Mouse (Mus musculus) R1 (cell line): ENCODE results near the gene Cacnb3.
"Not testable (repeated sequence)": the region's sequence is repeated elsewhere in the genome, so short reads cannot be mapped to it uniquely, and the experiment has no call there.

Source experiments
- DNase-seq: peaks from one replicate; pipeline ENCODE4 v3.0.0-alpha.2; 2018; ENCODE audit warnings: low read depth, low spot score

Gene Cacnb3

DNA sequence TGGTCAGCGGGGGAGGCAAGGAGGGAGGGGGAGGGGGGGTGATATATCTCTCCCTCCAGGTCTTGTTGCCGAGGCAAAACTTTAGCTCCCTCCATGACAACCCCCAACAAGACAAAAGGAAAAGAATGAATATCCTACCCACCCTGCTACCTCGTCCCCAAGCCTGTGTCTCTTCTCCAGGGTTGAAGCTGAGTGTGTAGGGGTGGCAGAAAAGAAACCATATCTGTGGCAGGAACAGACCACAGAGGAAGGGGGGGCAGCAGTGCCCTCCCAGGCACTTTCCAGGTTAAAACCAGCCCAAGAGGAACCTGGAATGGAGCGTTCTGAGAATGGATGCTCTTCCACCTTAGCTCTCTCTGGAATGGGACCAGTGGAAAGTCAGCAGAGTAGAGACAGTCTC lies at the start of gene Cacnb3:
Gene Cacnb3, plus strand, starts transcription at position 301 of the 400 bp plus-strand sequence.
- DNase-seq = no peak

DNA sequence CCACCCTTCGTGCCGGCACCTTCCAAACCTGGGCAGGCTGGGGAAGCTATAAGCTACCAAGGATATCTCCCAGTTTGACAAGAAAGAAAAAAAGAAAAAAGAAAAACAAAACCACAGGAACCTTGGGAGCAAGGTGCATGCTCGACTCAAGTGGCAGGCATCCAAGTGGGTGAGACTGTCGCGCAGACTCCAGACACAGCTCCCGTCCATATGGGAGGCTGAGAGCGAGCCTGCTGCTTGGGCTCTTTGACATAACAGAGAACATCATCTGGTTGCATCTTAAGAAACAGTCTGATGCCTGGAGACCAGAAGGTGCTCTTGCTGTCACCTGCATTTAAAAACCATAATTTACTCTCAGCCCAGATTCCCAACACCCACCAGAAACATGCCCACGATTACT lies 48.2 kb upstream of the Cacnb3 start:
- no peak for DNase-seq

- no peak for DNase-seq
Measured at GRCm38 (mm10) chr15:98582996-98583395, 47.6 kb upstream of the Cacnb3 start.

DNA sequence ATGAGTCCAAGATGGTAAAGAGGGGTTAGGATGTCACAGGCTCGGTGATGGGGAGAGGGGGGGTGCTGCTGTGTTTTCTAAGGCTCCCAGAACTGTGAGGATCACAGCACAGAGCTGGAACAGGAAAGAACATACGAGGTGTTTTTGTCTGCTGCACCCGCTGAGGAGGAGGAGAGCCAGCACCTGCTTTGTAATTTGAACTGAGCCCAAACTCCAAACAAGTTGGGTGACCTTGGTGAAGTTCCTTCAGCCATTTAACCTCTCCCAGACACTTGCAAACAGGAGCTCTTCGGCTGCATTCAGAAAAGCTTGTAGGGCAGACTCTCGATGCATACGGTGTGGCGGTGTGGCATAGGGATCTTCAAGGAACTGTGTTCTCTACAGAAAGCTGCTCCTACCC lies 45.2 kb upstream of the Cacnb3 start:
- DNase-seq = peak; percentile 38

GRCm38 (mm10) chr15:98586141-98586540 lies 44.5 kb upstream of the Cacnb3 start:
- DNase-seq = not testable (repeated sequence)

- no peak for DNase-seq
Measured at GRCm38 (mm10) chr15:98587751-98588150, 42.9 kb upstream of the Cacnb3 start.

DNA sequence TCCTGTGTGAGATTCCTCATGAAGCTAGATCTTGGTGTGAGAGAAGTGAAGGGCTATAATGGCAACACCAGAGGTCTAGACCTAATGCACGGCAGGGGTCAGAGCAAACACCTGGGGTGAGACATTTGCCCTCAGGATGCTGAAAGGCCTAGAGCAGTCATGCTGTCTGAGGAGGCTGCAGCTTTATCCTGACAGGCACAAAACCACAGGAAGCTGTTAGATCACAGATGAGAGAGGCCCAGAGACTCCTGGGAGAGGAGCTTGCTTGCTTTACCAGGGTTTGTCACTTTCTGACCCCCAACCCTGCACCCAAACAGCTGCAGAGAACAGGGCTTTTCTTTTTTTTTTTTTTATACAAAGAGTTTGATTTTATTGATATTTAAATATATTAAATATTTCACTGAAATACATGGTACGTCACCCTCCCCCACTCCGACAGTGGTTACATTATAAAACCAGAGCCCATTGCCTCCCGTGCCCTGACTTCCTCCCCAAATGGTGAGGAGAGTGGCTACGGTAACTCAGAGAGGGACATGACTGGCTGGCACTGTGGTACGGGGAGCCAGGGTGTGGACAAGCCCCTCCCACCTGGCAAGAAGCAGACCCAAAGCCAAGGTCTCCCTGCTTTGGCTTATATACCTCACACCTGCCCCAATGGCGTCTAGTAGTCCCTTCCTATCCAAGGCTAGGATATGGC lies 40.9 kb upstream of the Cacnb3 start:
- DNase-seq = no peak

- no peak for DNase-seq
Measured at GRCm38 (mm10) chr15:98591396-98591795, 39.2 kb upstream of the Cacnb3 start.

DNA sequence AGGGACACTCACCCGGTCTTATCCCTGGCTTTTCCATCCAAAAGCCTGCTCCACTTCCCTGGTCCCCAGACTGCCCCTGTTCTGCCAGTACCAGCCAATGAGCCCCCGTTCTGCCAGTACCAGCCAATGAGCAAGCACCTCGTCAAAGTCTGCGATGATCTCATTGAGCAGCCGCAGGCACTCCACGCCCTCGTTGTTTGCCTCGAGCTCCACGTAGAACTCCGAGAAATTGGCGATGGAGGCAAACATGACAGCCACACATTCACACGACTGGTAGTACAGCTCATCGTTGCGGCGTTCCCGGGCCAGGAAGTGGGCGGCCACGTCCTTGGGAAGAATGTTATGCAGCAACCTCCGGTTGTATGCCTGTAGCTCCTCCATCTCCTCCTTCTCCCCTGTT lies 36.4 kb upstream of the Cacnb3 start:
- peak; percentile 81 for DNase-seq

DNA sequence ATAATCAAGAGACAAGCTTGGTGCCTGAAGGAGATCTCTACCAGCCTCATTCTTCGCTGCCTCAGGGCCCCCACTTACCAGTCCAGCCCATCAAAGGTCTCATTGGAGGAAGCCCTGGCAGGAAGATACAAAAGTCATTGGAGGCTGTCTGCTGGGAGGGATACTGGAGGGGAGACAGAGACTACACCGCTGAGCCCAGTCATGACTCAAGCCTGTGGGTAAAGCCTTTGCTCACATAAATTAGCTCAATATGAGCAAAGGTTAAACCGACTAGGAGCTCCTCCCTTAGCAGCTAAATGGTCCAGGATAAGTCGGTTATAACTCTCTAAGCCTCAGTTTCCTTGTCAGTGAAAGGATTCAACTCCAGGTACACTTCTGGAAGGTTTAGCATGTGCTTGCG lies 35.6 kb upstream of the Cacnb3 start:
- DNase-seq = no peak

DNA sequence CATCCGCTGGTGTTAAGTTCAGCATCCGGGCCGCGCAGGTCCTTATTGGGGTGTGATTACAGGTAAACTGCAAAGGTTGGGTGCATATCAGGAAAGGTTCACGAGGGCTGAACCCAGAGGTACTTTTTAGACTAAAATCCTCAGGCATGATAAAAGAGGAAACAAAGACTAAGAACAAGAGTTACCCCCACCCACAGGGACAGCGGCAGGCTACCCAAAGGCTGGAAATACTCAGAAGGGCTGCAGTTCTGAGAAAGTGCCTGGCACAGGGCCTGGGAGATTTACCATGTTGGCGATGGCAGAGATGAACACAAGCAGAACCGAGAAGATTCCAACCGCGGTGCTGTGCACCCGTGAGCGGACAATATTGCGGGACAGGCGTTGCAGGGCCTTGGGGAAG lies 34.0 kb upstream of the Cacnb3 start:
- DNase-seq = no peak

- peak; percentile 49 for DNase-seq
Measured at GRCm38 (mm10) chr15:98600036-98600709, 30.5 kb upstream of the Cacnb3 start.

DNA sequence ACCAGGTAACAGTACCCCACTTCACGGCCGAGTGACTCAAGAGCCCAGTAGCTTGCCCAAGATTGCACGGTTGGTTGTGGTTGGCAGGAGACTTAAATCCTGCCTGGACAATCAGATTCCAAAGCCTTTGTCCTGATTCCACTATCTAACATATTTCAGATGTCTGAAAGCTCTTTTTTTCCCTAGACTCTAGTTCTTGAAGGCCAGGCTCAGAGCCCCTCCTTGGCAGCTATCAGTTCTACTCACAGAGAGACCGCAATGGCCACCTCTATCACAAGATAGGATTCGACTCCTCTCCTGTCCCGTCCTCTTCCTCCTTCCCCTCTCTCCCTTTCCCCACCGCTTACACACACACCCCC lies 28.8 kb upstream of the Cacnb3 start:
- no peak for DNase-seq

DNA sequence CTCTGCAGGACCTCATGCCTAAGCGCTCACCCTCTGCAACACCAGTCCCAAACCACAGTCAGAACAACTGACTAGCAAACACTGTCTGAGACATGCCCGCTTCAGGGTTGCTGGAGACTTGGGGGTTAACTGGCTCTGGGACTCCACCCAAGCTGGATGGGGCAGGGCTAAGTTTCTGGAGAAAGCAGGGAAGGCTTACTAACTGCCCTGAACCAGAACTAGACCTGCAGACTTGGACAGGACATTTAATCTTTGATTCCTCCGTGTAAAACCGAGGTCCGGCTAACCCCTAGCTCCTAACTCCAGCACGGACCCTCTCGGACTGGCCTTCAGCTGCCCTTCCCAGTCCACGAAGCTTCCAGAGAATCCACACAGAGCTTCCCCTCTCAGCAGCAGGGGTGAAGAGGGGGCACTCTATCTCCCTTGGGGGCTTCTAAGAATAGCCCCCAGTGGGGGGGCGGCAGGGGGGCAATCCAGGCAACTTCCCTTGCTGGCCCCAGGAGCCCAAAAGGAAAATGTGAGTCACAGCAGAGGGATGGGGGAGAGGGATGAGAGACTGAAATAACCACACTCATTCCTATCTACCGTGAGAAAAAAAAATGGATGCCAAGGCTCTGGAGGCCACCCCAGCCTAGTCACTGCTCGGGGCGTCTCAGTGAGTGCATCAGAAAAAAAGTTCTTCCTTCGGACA lies 28.3 kb upstream of the Cacnb3 start:
- DNase-seq = no peak

DNA sequence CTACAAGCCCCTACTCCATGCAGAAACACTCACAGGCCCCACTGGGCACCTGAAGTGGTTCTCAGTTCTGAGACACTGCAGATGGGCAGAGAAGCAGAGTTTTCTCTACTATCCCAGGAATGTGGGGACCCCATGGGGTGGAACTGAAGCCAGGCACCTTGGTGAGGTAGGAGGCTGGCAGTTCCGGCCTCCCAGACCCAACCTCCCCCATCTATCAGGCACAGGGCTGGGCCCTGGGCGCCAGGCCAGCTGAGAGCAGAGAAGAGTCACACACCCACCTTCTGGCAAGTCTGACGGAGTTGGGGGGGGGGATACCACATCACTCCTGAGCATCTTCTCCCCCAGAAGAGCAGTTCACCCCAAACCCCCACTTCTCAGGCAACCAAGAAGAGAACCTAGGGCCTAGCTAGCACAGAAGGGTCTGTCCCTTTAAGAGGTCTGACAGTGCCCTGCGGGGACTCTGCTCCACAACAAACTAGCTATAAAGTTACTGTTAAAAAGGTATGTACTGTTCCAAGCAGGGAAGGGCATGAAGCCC lies 27.6 kb upstream of the Cacnb3 start:
- DNase-seq = no peak

GRCm38 (mm10) chr15:98604041-98604575 lies 26.5 kb upstream of the Cacnb3 start:
- no peak for DNase-seq

- DNase-seq = no peak
Measured at GRCm38 (mm10) chr15:98606051-98606536, 24.5 kb upstream of the Cacnb3 start.

- DNase-seq = no peak
Measured at GRCm38 (mm10) chr15:98606739-98607138, 23.9 kb upstream of the Cacnb3 start.

DNA sequence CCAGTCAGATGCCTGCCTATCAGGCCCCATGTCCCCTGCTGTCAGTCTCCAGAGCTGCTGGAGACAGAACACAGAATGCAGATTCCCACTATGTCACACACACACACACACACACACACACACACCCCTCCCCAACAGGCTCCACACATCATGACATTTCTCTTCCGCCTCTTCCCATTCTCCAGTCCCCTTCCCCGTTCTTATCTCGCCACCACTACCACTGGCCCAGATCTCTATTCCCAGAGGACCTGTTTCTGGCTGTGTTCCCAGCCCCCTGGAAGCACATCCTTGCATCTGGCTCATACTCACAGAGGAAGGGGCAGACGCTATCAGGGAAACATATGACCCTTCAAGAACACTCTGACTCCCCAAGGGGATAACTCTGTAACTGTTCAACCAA lies 23.1 kb upstream of the Cacnb3 start:
- no peak for DNase-seq

DNA sequence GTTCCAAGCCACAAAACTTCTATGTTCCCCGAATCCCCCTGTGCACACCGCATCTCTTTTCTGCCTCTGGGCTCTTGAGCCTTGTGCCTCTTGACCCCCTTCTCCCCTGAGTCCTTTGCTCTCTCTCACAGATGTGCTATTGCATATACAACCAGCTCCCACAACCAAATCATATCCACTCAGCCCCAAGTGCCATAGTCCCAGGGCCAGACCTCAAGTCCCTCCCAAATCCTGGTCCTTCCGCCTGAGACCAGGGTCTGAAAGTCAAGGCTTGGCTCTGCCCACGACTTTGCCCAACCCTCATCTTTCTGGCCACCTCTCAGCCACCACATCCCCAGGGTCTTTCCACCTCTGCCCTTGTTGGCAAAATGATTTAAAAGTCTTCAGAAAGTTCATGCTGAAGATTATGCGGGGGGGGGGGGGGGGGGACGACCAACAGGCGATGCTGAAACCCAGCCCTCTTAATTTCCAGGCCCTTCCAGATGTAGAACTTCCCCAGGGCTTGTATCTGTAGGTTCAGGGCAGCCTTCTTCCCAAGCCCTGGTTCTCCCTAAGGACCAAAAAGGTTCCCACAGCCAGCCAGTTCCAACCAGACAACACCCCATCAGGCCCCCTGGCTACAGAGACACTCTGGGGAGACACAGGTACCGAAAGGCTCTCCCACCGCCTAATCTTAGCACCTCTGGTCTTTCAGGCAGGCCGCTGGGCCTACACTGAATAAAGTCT lies 22.4 kb upstream of the Cacnb3 start:
- no peak for DNase-seq

- DNase-seq = no peak
Measured at GRCm38 (mm10) chr15:98608784-98609250, 21.8 kb upstream of the Cacnb3 start.
